21 mouse cellular contexts compared by ENCODE assay signal in the genomic region with DNA sequence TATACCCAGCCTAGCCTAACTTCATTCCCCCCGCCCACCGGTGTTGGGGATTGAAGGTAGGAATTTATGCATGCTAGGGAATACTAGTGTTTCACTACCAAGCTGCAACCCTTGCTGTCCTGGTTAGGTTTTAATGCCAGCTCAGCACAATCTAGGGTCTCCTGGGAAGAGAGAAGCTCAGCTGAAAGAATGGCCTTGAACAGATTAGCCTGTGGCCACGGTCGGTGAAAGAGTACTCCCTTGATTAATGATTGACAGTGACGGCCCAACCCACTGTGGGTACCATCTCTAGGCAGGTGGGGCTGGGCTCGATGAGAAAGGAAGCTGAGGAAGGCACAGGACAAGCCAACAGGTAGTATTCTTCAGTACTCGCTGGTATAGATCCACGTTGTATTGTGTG. TPM values are rescaled to one million over a fixed set of nuclear protein-coding genes. Genes with fewer than 3 reads are reported as not detected.
A peak's percentile ranks its signal among the peaks of the same experiment; 100 is the strongest.
DNase-seq lines count a peak whose midpoint lies in the region; ATAC-seq and TF ChIP-seq lines count a peak whose summit lies in the region.
"Had no signal": no experiment of that assay in that cellular context is flagged by ENCODE, and none has a peak within 500 bp of the region (broad histone marks: within the 10 kb centered on the region; RNA-seq: fewer than 3 reads in every experiment).

No protein-coding gene starts in this region.

- 60% methylated on average over 8 of the region's 8 CpGs for WGBS in kidney, adult 2 months
- 60% methylated on average over 8 of the region's 8 CpGs for WGBS in liver, embryonic 14.5 days (ENCODE audit: insufficient replicate concordance)
- WGBS in cerebellum, adult 2 months, result 85% methylated on average over 8 of the region's 8 CpGs

- H3K4me1 ChIP-seq in ES-E14 (ENCODE audit: control insufficient read depth in 2 of 2, insufficient read depth in 2 of 2, low read length in 2 of 2, poor library complexity in 1 of 2), result 0 out of 4 replicates have a peak, but pooled peaks cover 0 to 2% of the 10 kb centered on the region in 2 experiments
- no peaks in the 10 kb centered on the region for H3K4me1 ChIP-seq in kidney, adult 2 months (ENCODE audit: control insufficient read depth, insufficient read depth, low read length)
- peaks cover 0 to 6% of the 10 kb centered on the region in 2 experiments; a peak in 1 of 4 replicates for H3K4me1 ChIP-seq in liver, embryonic 14.5 days (replicated peaks; ENCODE audit: control insufficient read depth in 2 of 2, insufficient read depth in 2 of 2, low read length in 1 of 2)
- peaks cover 5% of the 10 kb centered on the region; the same call in 1 of the 2 replicates for H3K4me1 ChIP-seq in cerebellum, adult 2 months (ENCODE audit: control insufficient read depth, insufficient read depth, low read length)
- H3K4me1 ChIP-seq: embryonic facial prominence, embryonic 10.5 days; forebrain, embryonic 12.5 days had no signal

- H3K4me2 ChIP-seq in liver, embryonic 14.5 days (ENCODE audit: low read depth), result no peak overlapping the region
- H3K4me2 ChIP-seq: forebrain, embryonic 12.5 days; heart, embryonic 12.5 days; hindbrain, embryonic 13.5 days; limb, embryonic 12.5 days; lung, embryonic 14.5 days; midbrain, embryonic 11.5 days had no signal

- no peak for TF ChIP-seq EP300 in liver, embryonic 14.5 days (IDR thresholded peaks at IDR 0.05; ENCODE audit: low read depth)

- H3K27ac ChIP-seq in ES-E14 (ENCODE audit: insufficient read depth, low read depth, low read length, poor library complexity, severe bottlenecking), result no peak overlapping the region
- H3K27ac ChIP-seq in kidney, adult 2 months (ENCODE audit: insufficient read depth, low read depth, low read length), result no peak overlapping the region
- H3K27ac ChIP-seq in liver, embryonic 14.5 days, result no peak overlapping the region
- no peak overlapping the region for H3K27ac ChIP-seq in cerebellum, adult 2 months (ENCODE audit: insufficient read depth, low read length)
- H3K27ac ChIP-seq: embryonic facial prominence, embryonic 10.5 days; forebrain, embryonic 12.5 days; hindbrain, embryonic 13.5 days; limb, embryonic 12.5 days; macrophage had no signal

- DNase-seq in ES-E14 (ENCODE audit: low read depth, low spot score), result no peak
- peak; percentile 57 for DNase-seq in kidney, adult 2 months
- DNase-seq in kidney, postnatal 10 days, result peak; percentile 32
- no peak for DNase-seq in liver, embryonic 14.5 days (ENCODE audit: low read depth in 3 of 3, low spot score in 3 of 3)
- DNase-seq in heart, adult 11 months, result no peak
- no peak for DNase-seq in cerebellum, adult 2 months
- DNase-seq: adrenal gland, postnatal 14 days; cerebellum, adult 11-12 months; layer of hippocampus, adult 9-11 months; lung, embryonic 14.5 days; right cerebral cortex, adult 18-20 months; thymus, postnatal 25 days had no signal

- H3K4me3 ChIP-seq in ES-E14 (ENCODE audit: insufficient read depth in 1 of 2, low read depth in 1 of 2, low read length in 2 of 2, poor library complexity in 1 of 2, severe bottlenecking in 1 of 2), result no peak overlapping the region
- H3K4me3 ChIP-seq in kidney, adult 2 months (ENCODE audit: insufficient read depth, low read depth, low read length), result no peak overlapping the region
- no peak overlapping the region for H3K4me3 ChIP-seq in liver, embryonic 14.5 days (ENCODE audit: insufficient read depth in 1 of 2, low read depth in 2 of 2, low read length in 2 of 2)
- no peak overlapping the region for H3K4me3 ChIP-seq in cerebellum, adult 2 months (replicated peaks; ENCODE audit: insufficient read depth, low read depth, low read length)
- H3K4me3 ChIP-seq: embryonic facial prominence, embryonic 10.5 days; forebrain, embryonic 12.5 days; heart, embryonic 12.5 days; hindbrain, embryonic 13.5 days; limb, embryonic 12.5 days had no signal

- no peak for TF ChIP-seq POLR2A in kidney, adult 2 months (IDR thresholded peaks at IDR 0.05; ENCODE audit: low read depth, low read length)
- no peak for TF ChIP-seq POLR2A in cerebellum, adult 2 months (IDR thresholded peaks at IDR 0.05; ENCODE audit: borderline replicate concordance, insufficient read depth, low read length)

- no peaks in the 10 kb centered on the region for H3K9me3 ChIP-seq in ES-E14 (ENCODE audit: control insufficient read depth, insufficient read depth, low read depth, low read length)
- H3K9me3 ChIP-seq in liver, embryonic 14.5 days (ENCODE audit: control insufficient read depth, low read length), result no peaks in the 10 kb centered on the region
- H3K9me3 ChIP-seq: embryonic facial prominence, embryonic 10.5 days; forebrain, embryonic 12.5 days; heart, embryonic 12.5 days; hindbrain, embryonic 13.5 days; limb, embryonic 12.5 days had no signal

- no peaks in the 10 kb centered on the region for H3K36me3 ChIP-seq in ES-E14 (ENCODE audit: control insufficient read depth, insufficient read depth, low read length, poor library complexity, severe bottlenecking)
- H3K36me3 ChIP-seq in kidney, adult 2 months (ENCODE audit: control insufficient read depth, insufficient read depth, low read length), result no peaks in the 10 kb centered on the region
- H3K36me3 ChIP-seq in liver, embryonic 14.5 days (replicated peaks; ENCODE audit: control insufficient read depth, insufficient read depth, low read depth), result no peaks in the 10 kb centered on the region
- H3K36me3 ChIP-seq: embryonic facial prominence, embryonic 10.5 days; forebrain, embryonic 12.5 days; heart, embryonic 12.5 days; hindbrain, embryonic 13.5 days; limb, embryonic 12.5 days had no signal

- no peaks in the 10 kb centered on the region for H3K27me3 ChIP-seq in kidney, adult 2 months (replicated peaks; ENCODE audit: control insufficient read depth, insufficient read depth, low read length)
- no peaks in the 10 kb centered on the region for H3K27me3 ChIP-seq in liver, embryonic 14.5 days (ENCODE audit: control insufficient read depth, insufficient read depth, low read length)
- no peaks in the 10 kb centered on the region for H3K27me3 ChIP-seq in cerebellum, adult 2 months (ENCODE audit: control insufficient read depth, insufficient read depth, low read length)
- H3K27me3 ChIP-seq: forebrain, embryonic 12.5 days; heart, embryonic 12.5 days; hindbrain, embryonic 13.5 days had no signal

- ATAC-seq in liver, embryonic 14.5 days (ENCODE audit: insufficient read depth), result 0 out of 2 replicates have a peak, but pooled peaks have one; percentile 6
- no peak for ATAC-seq in megakaryocyte, adult 5-6 weeks (ENCODE audit: poor library complexity, severe bottlenecking)
- ATAC-seq: inflammation-experienced regulatory T-cells, adult 6 months had no signal

- H3K9ac ChIP-seq in ES-E14 (ENCODE audit: insufficient read depth, low read depth, low read length, poor library complexity, severe bottlenecking), result no peak overlapping the region
- H3K9ac ChIP-seq in liver, embryonic 14.5 days (replicated peaks), result no peak overlapping the region
- H3K9ac ChIP-seq: forebrain, embryonic 12.5 days; heart, embryonic 12.5 days; hindbrain, embryonic 13.5 days; limb, embryonic 12.5 days; lung, embryonic 14.5 days had no signal

- in situ Hi-C loops in ES-E14 (cut with MboI; ENCODE audit: low sequenced_read_pairs in 2 of 2, unreplicated experiment in 2 of 2), result no loop called here

- TF ChIP-seq CTCF in kidney, adult 2 months (conservative IDR thresholded peaks at IDR 0.05; ENCODE audit: insufficient read depth, insufficient read length, low read depth, low read length), result no peak
- no peak for TF ChIP-seq CTCF in liver, embryonic 14.5 days (IDR thresholded peaks at IDR 0.05; ENCODE audit: low read depth)
- no peak for TF ChIP-seq CTCF in cerebellum, adult 2 months (IDR thresholded peaks at IDR 0.05; ENCODE audit: borderline replicate concordance, insufficient read depth, low read depth, low read length)

TF ChIP-seq in ES-E14, 5 proteins besides CTCF, POLR2A, EP300 and RAD21:
- TF ChIP-seq MAFK (IDR thresholded peaks at IDR 0.05; ENCODE audit: insufficient read depth, low read depth, low read length) (peak; percentile 44; the same call in 1 of the 2 replicates), ZNF384 (IDR thresholded peaks at IDR 0.05; ENCODE audit: low read depth, low read length) (no peak)

RNA-seq across cellular contexts. Expression of a gene that starts 40.3 kb away (rescaled TPM):
- 12.5 and 15.2 TPM in 2 replicates for total RNA-seq in ES-E14 (2012; rRNA removed)
- 14.5 and 15.3 TPM in 2 replicates for polyA plus RNA-seq in kidney, adult 2 months (2012; rRNA removed)
- polyA plus RNA-seq in liver, embryonic 14.5 days (2012; rRNA removed), result 2.0 and 2.5 TPM in 2 replicates
- polyA plus RNA-seq in liver, embryonic 14.5 days (2014; fragmentation: Nextera tagmentation; extraction: Ambion mirVana), result 2.5 and 2.6 TPM in 2 replicates
- total RNA-seq in megakaryocyte, adult 5-6 weeks (2015), result 5.4 and 6.8 TPM in 2 replicates
- total RNA-seq in megakaryocyte, adult 5-6 weeks (2017), result 4.1 and 4.9 TPM in 2 replicates
- polyA plus RNA-seq in cerebellum, adult 2 months (2012; rRNA removed), result 35.2 and 35.3 TPM in 2 replicates

Comparison
In these comparisons a context has a peak if more than half of its experiments do, and no peak if none do; other contexts are left out.
1. DNase-seq: peak in kidney, adult 2 months (single experiment) and kidney, postnatal 10 days (single experiment); none in ES-E14 (single experiment), liver, embryonic 14.5 days (0 of 3), heart, adult 11 months (single experiment) and cerebellum, adult 2 months (0 of 2).